Mouse (Mus musculus): ENCODE data around the gene Armc9.

DNA sequence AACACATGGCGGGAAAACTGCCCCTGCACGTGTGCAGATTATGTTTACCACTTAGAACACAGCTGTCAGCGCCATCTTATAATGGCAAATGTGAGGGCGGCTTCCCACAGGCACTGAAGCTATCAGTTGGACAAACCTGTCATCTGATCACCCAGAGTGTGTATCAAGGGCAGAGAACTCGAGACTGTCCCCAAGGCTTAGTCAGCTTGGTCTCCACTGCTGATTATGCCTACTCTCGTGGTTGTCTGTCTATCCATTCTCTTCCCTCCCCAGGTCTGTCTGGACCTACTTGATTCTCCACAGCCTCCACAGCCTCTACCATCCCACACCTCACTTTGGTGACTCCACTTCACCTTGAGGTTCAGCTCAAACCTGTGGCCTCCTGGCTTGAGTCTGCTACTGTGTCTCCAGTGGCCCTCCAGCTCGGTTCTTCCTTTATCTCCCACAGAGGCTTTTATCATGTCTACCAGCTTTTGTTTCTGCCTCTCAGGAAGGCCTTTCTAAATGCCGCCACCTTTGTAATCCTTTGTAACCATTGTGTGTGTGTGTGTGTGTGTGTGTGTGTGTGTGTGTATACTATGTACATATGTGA is 166.3 kb downstream of the Armc9 start:
- TF ChIP-seq CTCF (IDR thresholded peaks at IDR 0.05; ENCODE audit: low read depth, low read length) (no peak), POLR2A (IDR thresholded peaks at IDR 0.05; ENCODE audit: extremely low read depth, insufficient read depth, low read length) (no peak)

Data from liver, adult 2 months (tissue).